Mouse (Mus musculus) ES-E14 (cell line): ENCODE results near the gene Pigt. TPM values are rescaled to one million over a fixed set of nuclear protein-coding genes. Genes with fewer than 3 reads are reported as not detected.

ENCODE experiments used
- DNase-seq: peaks from one replicate; pipeline ENCODE4 v3.0.0-alpha.2; 2013; ENCODE audit warnings: low read depth, low spot score
- H3K27ac ChIP-seq: 2 replicates; pipeline ENCODE4 v1.5.1; 2012; ENCODE audit warnings: low read depth, mild to moderate bottlenecking, low read length, moderate library complexity, mixed read lengths; ENCODE audit not compliant: poor library complexity, insufficient read depth, severe bottlenecking
- H3K36me3 ChIP-seq: 2 replicates; pipeline ENCODE4 v1.6.1; 2012; ENCODE audit warnings: mild to moderate bottlenecking, low read length, moderate library complexity, mixed read lengths; ENCODE audit not compliant: control insufficient read depth, poor library complexity, insufficient read depth, severe bottlenecking
- H3K4me1 ChIP-seq, 2 experiments: fragments of 150-350 bp in 1 of 2; sonication (generic) in 1 of 2; 2 replicates each; pipeline ENCODE4 v1.6.1; 2012; ENCODE audit warnings: low read length in 2 of 2, mild to moderate bottlenecking in 1 of 2, mixed read lengths in 1 of 2; ENCODE audit not compliant: control insufficient read depth in 2 of 2, insufficient read depth in 2 of 2, poor library complexity in 1 of 2
- H3K4me3 ChIP-seq, 2 experiments: fragments of 150-350 bp in 1 of 2; sonication (generic) in 1 of 2; 2 replicates each; pipeline ENCODE4 v1.5.1; 2012; ENCODE audit warnings: low read length in 2 of 2, low read depth in 1 of 2, mild to moderate bottlenecking in 1 of 2, mixed read lengths in 1 of 2; ENCODE audit not compliant: insufficient read depth in 1 of 2, poor library complexity in 1 of 2, severe bottlenecking in 1 of 2
- H3K9ac ChIP-seq: 2 replicates; pipeline ENCODE4 v1.6.1; 2012; ENCODE audit warnings: low read depth, mild to moderate bottlenecking, low read length, mixed read lengths; ENCODE audit not compliant: poor library complexity, insufficient read depth, severe bottlenecking
- H3K9me3 ChIP-seq: fragments of 150-350 bp; sonication (generic); 2 replicates; pipeline ENCODE4 v1.6.1; 2012; ENCODE audit warnings: low read depth, mild to moderate bottlenecking, low read length; ENCODE audit not compliant: control insufficient read depth, insufficient read depth
- CHD2 ChIP-seq: IDR thresholded peaks from 2 replicates; pipeline ENCODE4 v1.6.1; 2014; ENCODE audit warnings: mild to moderate bottlenecking, low read depth, low read length, inconsistent platforms
- HCFC1 ChIP-seq: IDR thresholded peaks from 2 replicates; pipeline ENCODE4 v1.6.1; 2012; ENCODE audit warnings: low read length, inconsistent platforms, borderline replicate concordance; ENCODE audit not compliant: insufficient read depth
- MAFK ChIP-seq: IDR thresholded peaks from 2 replicates; pipeline ENCODE4 v1.6.1; 2014; ENCODE audit warnings: mild to moderate bottlenecking, low read depth, low read length, inconsistent platforms; ENCODE audit not compliant: insufficient read depth
- ZC3H11A ChIP-seq: IDR thresholded peaks from 2 replicates; pipeline ENCODE4 v1.6.1; 2012; ENCODE audit warnings: low read depth, mild to moderate bottlenecking, inconsistent platforms, low read length, borderline replicate concordance
- ZNF384 ChIP-seq: IDR thresholded peaks from 2 replicates; pipeline ENCODE4 v1.6.1; 2012; ENCODE audit warnings: low read depth, low read length, inconsistent platforms
- in situ Hi-C, 2 experiments: fragments of 600-800 bp; cut with MboI; formaldehyde crosslinking; loops; one replicate each; pipeline ENCODE4 v1.15.1; 2025; ENCODE audit warnings: low sequenced_read_pairs in 2 of 2, inconsistent platforms in 1 of 2; ENCODE audit not compliant: unreplicated experiment in 2 of 2
- total RNA-seq: library from RNA; depleted of rRNA; stranded (reverse); fragments of 300-350 nt; gene quantifications from 2 replicates; pipeline ENCODE4 v1.2.3, GENCODE M21; 2012

Gene Pigt
- total RNA-seq, 1 experiment: 57.2 TPM

GRCm38 (mm10) chr2:164543745-164544144 lies 46.4 kb downstream of the Pigt start:
- H3K9ac ChIP-seq: no peak overlapping the region
- DNase-seq: no peak
- no peak overlapping the region for H3K4me3 ChIP-seq
- no peaks in the 10 kb centered on the region for H3K9me3 ChIP-seq
- H3K36me3 ChIP-seq: no peaks in the 10 kb centered on the region
- TF ChIP-seq HCFC1 (no peak), MAFK (no peak), ZC3H11A (no peak), ZNF384 (no peak), CHD2 (no peak)
- in situ Hi-C loops: no loop called here
- H3K27ac ChIP-seq: no peak overlapping the region
- H3K4me1 ChIP-seq: peaks cover 0 to 2% of the 10 kb centered on the region in 2 experiments; a peak in 2 of 4 replicates

DNA sequence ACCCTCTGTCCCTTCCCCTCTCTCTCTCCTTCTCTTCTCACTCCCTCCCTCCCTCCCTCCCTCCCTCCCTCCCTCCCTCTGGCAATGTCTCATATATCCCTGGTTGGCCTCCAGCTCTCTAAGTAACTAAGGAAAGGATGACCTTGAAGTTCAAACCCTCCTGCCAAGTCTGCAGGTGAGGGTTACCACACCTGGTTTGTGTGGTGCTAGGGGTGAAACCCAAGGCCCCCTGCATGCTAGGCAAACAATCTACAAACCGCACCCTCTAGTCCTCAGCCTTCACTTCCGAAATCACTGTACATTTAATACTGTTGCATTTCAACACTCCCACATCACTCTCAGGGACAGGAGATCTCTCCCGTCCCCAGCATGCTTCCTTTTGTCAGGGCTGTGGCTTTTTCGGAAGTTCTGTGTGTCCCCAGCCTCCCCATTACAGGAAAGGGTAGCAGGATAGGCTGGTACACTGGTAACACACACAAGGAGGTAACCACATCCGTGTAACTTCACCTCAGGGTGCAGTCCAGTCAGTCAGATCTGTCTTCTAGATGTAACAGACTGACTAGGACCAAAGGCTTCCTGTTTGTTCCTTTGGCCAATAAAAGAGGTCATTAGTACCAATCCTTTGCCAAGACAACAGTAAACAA lies 47.3 kb downstream of the Pigt start:
- TF ChIP-seq ZNF384 (no peak), MAFK (no peak), ZC3H11A (no peak), HCFC1 (no peak), CHD2 (no peak)
- Histone ChIP-seq H3K4me3 (no peak overlapping the region), H3K36me3 (no peaks in the 10 kb centered on the region), H3K9ac (no peak overlapping the region), H3K9me3 (no peaks in the 10 kb centered on the region), H3K27ac (no peak overlapping the region), H3K4me1 (peaks cover 0 to 5% of the 10 kb centered on the region in 2 experiments; a peak in 2 of 4 replicates)
- in situ Hi-C loops: no loop called here
- no peak for DNase-seq

DNA sequence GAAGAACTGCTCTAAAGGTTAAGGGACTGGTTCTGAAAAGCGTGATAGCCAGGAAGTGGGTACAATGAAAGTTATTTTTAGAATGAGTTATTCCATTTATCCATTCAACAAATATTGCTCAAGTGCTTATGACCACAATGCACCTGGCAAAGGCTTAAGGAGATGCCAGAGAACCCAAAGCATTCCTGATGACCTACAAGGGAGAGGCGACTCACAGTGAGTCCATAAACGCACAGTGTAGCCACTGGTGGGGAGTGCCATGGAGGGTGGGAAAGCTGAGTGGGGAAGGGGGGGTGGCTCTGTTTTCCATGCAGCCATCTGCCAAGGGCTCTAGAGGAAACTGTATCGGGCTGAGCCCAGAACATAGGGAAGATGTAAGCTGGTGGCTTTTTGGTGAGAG lies 52.0 kb downstream of the Pigt start:
- no peak for DNase-seq
- no peak overlapping the region for H3K9ac ChIP-seq
- peaks cover 0 to 10% of the 10 kb centered on the region in 2 experiments; a peak in 1 of 4 replicates for H3K4me1 ChIP-seq
- no peak overlapping the region for H3K4me3 ChIP-seq
- H3K9me3 ChIP-seq: no peaks in the 10 kb centered on the region
- in situ Hi-C loops: no loop called here
- no peak for TF ChIP-seq CHD2
- no peak for TF ChIP-seq MAFK
- no peak for TF ChIP-seq ZNF384
- TF ChIP-seq HCFC1: no peak
- TF ChIP-seq ZC3H11A: no peak
- no peaks in the 10 kb centered on the region for H3K36me3 ChIP-seq
- H3K27ac ChIP-seq: no peak overlapping the region

DNA sequence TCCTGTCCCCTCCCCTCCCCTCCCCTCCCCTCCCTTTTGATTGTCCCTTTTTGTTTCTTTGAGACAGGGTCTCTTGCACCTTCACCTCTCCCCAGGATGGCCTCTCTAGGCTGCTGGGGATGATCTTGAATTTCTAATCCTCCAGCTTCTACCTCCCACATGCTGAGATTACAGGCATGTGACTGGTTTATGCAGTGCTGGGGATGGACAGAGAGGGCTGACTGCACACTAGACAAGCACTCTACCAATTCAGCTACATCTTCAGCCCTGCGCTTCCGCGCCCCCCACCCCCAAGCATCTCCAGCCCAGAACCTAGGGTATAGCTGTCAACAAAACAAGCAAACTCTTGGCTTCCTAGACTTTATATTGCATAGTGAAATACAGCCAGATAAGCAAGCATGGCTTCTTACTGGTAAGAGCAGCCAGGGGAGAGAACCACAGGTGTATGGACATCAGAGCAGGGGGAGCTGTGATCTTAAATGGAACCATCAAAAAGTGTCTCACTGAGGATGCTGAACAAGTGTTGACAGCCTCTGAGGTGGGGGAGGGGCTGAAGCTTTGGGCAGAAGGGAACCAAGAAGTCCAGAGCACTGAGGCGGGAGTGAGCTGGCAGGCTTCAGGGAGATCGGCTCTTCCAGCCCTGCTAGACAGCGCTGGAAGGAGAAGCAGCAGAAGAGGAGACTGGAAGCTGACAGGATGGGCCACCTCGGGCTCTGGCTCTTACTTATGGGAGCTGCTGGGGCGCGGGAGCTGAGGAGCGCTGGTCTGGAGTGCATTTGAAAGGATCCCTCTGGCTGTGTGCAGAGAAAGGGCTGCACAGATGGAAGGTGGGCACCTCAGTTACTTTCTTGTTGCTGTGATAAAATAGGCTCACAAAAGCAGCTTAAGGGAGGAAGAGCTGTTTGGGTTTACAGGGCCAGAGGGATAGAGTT lies 52.9 kb downstream of the Pigt start:
- H3K9ac ChIP-seq: no peak overlapping the region
- no peak for DNase-seq
- TF ChIP-seq MAFK: no peak
- no peak for TF ChIP-seq ZC3H11A
- no peak for TF ChIP-seq ZNF384
- TF ChIP-seq CHD2: no peak
- no peak for TF ChIP-seq HCFC1
- peaks cover 0 to 8% of the 10 kb centered on the region in 2 experiments; a peak in 1 of 4 replicates for H3K4me1 ChIP-seq
- in situ Hi-C loops: no loop called here
- no peak overlapping the region for H3K4me3 ChIP-seq
- H3K36me3 ChIP-seq: no peaks in the 10 kb centered on the region
- H3K27ac ChIP-seq: no peak overlapping the region
- H3K9me3 ChIP-seq: no peaks in the 10 kb centered on the region
